Mouse (Mus musculus) cerebellum, postnatal 4 days (tissue): ENCODE measurements around the gene Acly.

Experiments used
- DNase-seq, 2 experiments: peaks; one replicate each; pipeline ENCODE4 v3.0.0; 2022; ENCODE audit warnings: low spot score in 2 of 2, mixed read lengths in 1 of 2

The Acly gene

GRCm38 (mm10) chr11:100440691-100441522 is 86.9 kb downstream of the Acly start:
- DNase-seq, result peak; percentile 67 to 81

GRCm38 (mm10) chr11:100437901-100438300 is 89.9 kb downstream of the Acly start:
- no peak for DNase-seq

- no peak for DNase-seq
These were observed 92.0 kb downstream of the Acly start for GRCm38 (mm10) chr11:100435678-100436246.

- no peak for DNase-seq
These were observed 95.8 kb downstream of the Acly start for GRCm38 (mm10) chr11:100432002-100432401.

- DNase-seq, result no peak
These were observed 97.7 kb downstream of the Acly start for GRCm38 (mm10) chr11:100430052-100430451.

DNA sequence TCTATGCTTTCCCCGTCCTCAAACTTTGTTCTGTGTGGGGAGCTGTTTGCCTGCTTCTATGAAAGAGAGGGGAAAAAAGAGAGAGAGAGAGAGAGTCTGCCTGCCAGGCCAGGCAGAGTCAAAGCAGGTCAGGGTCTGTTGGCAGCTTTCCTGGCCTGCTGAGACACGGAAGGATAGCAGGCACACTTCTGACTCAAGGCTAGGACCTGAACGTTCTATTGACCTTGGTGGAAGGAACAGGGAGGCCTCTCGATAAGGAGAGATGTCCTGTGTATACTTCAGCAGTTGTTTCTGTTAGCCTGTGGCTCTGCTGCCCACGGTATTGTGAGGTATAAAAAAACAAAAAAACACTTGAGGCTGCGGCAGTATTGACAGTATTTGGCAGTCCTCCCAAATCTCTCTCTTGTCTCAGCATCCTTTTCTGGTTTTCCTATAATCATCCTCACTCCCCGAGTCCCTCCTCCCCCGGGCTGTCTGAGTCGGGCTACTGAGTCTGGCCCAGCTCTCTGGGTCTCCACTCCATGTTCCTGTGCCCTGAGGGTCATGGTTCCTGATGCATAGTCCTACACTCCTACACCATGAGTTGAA is 99.1 kb downstream of the Acly start:
- no peak for DNase-seq

DNA sequence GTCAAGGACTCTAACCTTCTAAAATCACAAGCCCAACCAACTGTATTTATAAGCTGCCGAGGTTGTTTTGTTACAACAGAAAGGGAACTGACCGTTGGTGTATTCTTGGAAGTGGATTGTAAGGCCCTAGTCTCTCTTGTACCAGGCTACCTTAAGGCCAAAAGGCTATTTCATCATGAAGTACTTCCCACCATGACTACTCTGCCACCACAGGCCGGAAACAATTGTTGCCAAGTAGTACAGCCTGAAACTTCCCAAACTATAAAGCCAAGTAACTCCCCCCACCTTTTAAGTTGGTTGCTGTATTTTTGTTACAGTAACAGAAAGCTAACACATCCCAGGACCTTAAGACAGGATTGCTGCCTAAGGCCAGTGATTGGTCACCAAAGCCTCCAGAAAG is 101.0 kb downstream of the Acly start:
- no peak for DNase-seq
